Mouse (Mus musculus) brain, embryonic 18.5 days (tissue): Measurements from ENCODE around the gene Acer1.
"Not testable (repeated sequence)": the region's sequence is repeated elsewhere in the genome, so short reads cannot be mapped to it uniquely, and the experiment has no call there.

Experiments
- DNase-seq: peaks from one replicate; pipeline ENCODE4 v3.0.0-alpha.2; 2012; ENCODE audit warnings: low read depth, low spot score

Acer1 gene

DNA sequence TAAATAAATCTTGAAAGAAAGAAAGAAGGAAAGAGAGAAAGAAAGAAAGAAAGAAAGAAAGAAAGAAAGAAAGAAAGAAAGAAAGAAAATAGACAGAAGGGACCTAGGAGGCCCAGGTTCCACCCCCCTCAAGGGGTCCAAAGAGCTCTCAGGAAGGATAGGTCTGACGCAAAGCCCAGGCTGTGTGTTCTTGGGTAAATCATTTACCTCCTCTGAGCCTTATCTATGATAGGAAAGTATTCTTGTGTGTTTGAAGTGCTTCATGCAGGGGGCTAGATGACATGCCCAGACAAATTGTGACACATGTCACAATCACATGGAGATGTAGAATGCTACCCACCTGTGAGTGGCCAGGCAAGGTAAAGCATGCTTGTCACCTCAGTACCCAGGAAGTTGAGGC is 29.3 kb downstream of the Acer1 start:
- DNase-seq: no peak

DNA sequence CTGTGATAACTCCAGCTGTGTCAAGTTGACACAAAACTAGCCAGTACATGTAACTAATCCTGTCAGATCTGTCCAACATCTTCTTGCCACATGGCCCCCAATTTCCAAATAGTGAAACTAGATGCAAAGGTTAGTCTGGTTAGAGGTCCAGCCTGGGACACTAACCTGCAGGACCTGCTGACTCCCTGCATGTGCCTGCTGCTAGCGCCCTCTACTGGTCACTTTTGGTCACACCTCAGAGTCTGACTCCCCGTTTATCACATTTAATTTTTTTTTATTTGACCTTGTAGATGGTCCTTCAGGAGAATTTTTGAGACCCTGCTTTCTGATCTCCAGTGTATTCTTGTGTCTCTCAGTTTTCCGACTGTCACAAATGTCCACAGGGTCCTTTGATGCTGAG is 31.0 kb downstream of the Acer1 start:
- no peak for DNase-seq

DNA sequence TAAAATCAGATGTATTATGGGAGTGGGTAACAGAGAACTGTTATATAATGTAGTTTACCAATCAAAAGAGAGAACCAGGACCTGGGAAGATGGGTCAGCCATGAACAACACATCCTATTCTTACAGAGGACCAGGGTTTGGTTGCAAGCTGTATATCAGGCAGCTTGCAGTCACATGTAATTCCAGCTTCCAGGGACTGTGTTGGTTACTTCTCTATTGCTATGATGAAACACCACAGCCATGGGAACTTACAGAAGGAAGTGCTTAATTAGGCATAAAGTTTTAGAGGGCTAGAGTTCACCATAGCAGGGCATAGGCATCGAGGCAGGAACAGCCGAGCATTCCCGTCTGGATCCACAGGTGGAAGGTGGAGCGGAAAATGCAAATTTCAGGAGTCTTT is 43.2 kb downstream of the Acer1 start:
- no peak for DNase-seq

GRCm38 (mm10) chr17:56936731-56937130 is 45.2 kb downstream of the Acer1 start:
- no peak for DNase-seq

- DNase-seq: peak; percentile 94
Observed at GRCm38 (mm10) chr17:56935363-56936131, 46.4 kb downstream of the Acer1 start, which contains the start of gene Mllt1. Gene Mllt1, minus strand, starts transcription at chr17:56935415.

DNA sequence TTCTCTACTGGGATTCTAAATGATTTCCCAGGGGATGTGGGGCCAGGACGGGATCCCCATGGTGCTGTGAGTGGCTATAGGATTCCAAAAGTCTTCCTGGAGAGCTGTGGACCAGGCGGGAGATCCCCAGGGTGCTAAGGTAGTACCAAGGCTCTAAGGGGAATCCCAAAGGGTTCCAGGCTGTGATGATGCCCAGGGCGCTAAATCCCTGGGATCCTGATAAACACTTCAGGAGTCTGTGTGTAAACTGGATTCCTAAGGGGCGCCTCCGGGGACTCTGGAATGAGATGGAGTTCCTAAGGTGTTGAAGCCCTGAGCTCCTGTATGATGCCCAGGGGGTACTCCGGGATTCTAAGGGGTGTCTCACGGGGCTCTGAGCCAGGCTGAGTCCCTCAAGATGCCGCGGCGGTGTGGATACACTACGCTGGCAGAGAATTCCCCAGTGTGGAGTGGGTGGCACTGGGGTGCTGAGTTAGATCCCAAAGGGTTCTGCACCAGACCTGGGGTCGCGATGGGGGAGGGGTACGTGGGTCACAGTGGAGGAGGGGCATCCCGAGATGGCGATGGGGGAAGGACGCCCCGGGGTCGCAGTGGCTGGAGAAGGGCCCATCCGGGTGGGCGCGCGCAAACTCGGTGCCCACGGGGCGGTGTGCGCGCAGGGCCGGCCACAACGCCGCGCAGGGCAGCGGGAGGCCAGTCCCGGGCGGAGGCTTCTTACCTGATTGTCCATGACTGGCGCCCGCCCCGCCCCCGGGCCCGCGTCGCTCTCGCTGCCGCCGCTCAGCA is 47.2 kb downstream of the Acer1 start:
- DNase-seq: no peak

DNA sequence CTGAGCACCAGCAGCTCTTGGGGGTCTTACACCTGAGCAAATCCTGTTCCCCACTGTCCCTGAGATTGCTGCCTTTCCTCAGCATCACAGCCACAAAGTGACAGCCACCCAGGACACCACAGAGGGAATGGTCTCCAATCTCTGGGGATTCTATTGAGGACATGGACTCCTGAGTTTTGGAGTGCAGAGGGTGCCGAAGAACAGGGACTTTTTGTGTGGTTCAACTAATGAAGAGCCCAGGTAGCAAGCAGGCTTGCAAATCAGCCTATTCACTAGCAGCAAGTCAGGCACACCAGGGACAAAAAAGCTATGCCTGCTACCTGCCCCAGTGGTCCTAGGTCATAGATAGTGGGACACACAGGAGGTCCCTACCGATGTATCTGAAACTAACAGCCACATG is 48.5 kb downstream of the Acer1 start:
- DNase-seq: no peak

DNA sequence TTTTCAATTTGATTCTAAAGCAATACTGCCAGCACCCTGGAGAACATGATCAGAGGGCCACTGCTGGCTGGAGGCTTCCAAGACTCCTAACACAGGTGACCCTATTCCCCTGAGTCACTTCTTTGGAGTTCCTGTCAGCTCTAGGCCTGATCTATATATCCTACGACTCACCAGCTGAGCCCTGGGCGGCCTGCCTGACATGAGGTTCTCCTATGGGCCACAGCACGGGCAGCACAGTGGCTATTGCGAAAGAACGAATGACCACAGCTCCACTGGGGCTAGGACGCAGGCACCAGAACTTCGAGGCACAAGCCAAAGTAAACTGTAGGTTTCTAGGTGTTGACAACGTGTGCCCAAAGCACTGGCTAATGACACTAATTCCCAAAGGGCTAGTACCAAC is 51.9 kb downstream of the Acer1 start:
- DNase-seq: no peak

- DNase-seq: no peak
Observed at GRCm38 (mm10) chr17:56929530-56929929, 52.4 kb downstream of the Acer1 start.

- no peak for DNase-seq
Observed at GRCm38 (mm10) chr17:56929101-56929500, 52.8 kb downstream of the Acer1 start.

- no peak for DNase-seq
Observed at GRCm38 (mm10) chr17:56925998-56926397, 55.9 kb downstream of the Acer1 start.

DNA sequence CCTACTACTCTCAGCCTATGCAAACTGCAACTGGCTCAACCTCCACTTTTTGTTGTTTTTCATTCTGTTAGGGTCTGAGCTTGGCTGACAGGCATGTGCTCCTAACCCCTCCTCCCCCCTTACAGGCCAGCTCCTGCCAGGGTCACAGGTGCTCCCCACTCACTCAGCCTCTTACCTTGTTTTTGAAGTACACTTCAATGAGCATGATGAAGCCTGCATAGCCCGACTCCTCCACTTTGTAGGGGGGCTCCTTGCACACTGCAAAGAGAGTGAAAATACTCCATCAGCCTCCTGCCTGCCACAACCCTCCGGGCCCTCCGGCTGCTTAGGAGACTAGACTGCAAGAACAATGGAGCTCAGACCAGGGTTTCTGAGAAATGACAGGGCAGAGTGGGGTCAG is 62.2 kb downstream of the Acer1 start:
- DNase-seq: no peak

DNA sequence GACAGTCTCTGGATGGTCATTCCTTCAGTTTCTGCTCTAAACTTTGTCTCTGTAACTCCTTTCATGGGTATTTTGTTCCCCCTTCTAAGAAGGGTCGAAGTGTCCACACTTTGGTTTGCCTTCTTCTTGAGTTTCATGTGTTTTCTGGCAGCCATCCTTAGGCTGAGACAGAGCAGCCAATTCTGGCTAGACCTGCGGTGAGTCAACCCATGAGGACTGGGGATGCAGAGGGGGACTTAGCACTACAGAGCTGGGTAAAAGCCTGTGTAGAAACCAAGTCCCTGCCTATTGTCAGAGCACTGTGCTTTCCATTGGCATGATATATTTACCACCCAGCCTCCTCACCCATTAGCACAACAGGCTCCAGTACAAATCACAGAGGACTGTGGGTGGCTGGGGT is 64.8 kb downstream of the Acer1 start:
- no peak for DNase-seq

GRCm38 (mm10) chr17:56913444-56913843 is 68.5 kb downstream of the Acer1 start:
- no peak for DNase-seq

DNA sequence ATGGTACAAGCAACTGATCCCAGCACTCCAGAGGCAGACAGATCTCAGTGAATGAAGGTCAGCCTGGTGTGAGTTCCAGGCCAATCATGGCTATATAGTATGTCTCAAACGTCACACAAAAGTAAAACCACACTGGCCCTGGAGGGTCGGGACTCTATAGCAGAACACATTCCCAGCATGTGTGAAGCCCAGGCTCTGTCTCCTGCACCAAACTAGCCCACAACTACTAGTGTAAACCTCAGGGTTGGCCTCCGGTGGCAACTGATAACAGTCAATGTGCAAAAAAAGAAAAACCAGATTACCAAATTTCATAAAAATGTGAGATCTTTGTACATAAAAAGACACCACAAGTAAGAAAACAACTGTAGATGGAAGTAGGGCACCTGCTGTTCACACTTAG is 68.9 kb downstream of the Acer1 start:
- no peak for DNase-seq

DNA sequence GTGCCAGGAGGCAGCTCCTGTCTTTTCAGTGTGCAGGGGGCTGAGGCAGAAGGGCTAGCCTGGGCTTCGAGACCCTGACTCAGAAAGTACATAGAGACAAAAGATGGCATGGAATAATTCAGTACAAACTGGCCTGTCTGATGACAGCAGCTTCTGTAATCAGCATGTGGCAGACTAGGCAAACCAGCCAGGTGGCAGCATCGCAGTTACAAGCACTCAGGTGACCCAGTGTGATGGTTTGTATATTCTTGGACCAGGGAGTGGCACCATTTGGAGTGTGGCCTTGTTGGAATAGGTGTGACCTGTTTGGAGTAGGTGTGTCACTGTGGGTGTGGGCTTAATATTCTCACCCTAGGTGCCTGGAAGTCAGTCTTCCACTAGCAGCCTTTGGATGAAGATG is 72.2 kb downstream of the Acer1 start:
- not testable (repeated sequence) for DNase-seq

- no peak for DNase-seq
Observed at GRCm38 (mm10) chr17:56907887-56908286, 74.0 kb downstream of the Acer1 start.

DNA sequence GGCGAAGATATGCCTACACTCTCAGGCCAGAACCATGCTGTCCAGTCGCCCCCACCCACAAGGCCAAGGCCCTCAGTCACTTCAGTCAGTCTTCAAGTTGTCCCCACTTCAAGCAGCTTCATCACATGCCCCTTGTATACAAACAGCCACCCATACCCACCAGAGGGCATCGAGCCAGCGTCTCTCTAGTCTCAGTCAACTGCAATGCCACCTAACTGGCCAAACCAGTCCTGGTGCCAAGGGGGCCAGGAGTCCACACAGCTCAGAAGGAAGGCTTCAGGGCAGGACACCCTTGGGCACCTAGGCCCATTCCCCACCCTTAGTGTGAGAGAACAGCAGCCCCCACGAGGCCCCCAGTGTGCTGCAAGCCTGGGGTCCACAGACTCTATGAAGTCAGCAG is 74.8 kb downstream of the Acer1 start:
- DNase-seq: no peak

DNA sequence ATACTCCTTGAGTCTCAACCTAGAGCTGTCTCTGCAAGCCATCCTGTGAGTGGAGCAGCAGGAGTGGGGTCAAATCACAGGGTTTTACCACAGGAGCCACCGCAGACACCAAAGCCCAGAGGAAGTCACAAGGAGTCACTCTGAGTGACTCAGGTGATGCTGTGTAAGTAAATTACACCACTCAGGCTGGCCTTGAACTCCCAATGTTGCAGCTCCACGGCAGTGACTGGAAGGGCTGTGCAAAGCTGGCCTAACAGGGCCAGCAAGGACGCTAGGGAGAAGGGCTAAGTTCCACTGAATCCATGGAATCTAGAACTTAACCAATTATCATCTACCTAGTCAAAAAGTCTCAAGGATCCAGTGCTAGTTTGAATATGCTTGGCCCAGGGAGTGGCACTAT is 75.8 kb downstream of the Acer1 start:
- no peak for DNase-seq
